Mouse (Mus musculus): ENCODE results near the gene Lrrc7. TPM values are rescaled to one million over a fixed set of nuclear protein-coding genes. Genes with fewer than 3 reads are reported as not detected.

Gene Lrrc7
- total and polyA plus RNA-seq, 3 experiments = 0.11 TPM; not detected in 2

GRCm38 (mm10) chr3:158284431-158284830, 277.6 kb downstream of the Lrrc7 start:
- ATAC-seq (ENCODE audit: extremely low read depth, insufficient number of reproducible peaks, low FRiP score, poor library complexity, severe bottlenecking) = no peak
- no peak for DNase-seq (ENCODE audit: low spot score)
- no peaks in the 10 kb centered on the region for H3K36me3 ChIP-seq (replicated peaks)
- no peak overlapping the region for H3K4me3 ChIP-seq (ENCODE audit: low read depth, low read length)
- no peaks in the 10 kb centered on the region for H3K4me1 ChIP-seq (ENCODE audit: insufficient read depth, low read depth, low read length)
- no peak for TF ChIP-seq GATA1 (IDR thresholded peaks at IDR 0.05; ENCODE audit: borderline replicate concordance, low read length)
- no peak for TF ChIP-seq CTCF (IDR thresholded peaks at IDR 0.05; ENCODE audit: low read depth, low read length)
- no peak for TF ChIP-seq GATA2 (IDR thresholded peaks at IDR 0.05; ENCODE audit: borderline replicate concordance, low read depth, low read length)
- no peak for TF ChIP-seq POLR2AphosphoS5 (IDR thresholded peaks at IDR 0.05; ENCODE audit: insufficient replicate concordance, low read depth, low read length)
- no peaks in the 10 kb centered on the region for H3K27me3 ChIP-seq (ENCODE audit: insufficient read depth, low read length)
- H3K9me3 ChIP-seq (replicated peaks) = no peaks in the 10 kb centered on the region

DNA sequence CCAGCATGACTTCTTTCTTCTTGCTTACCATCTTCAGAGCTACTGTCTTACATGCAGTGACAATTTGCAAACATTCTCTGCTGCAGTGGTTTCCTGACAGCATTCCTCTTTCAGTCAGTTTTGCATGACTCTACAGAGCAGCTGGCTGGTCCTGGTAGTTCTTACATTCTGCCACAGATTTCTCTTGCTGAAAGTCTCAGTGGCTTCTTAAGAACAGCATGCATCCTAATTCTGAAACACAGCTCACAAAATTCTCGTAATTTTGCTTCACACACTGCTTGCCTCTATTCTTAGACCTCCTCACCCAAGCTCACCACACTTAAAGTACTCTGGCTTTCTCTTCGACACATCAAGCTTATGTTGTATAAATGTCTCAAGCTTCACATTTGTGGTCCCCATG, 283.4 kb downstream of the Lrrc7 start:
- DNase-seq (ENCODE audit: low spot score) (no peak), ATAC-seq (ENCODE audit: extremely low read depth, insufficient number of reproducible peaks, low FRiP score, poor library complexity, severe bottlenecking) (no peak)
- Histone ChIP-seq H3K36me3 (replicated peaks) (no peaks in the 10 kb centered on the region), H3K4me3 (ENCODE audit: low read depth, low read length) (no peak overlapping the region), H3K9me3 (replicated peaks) (no peaks in the 10 kb centered on the region), H3K27me3 (ENCODE audit: insufficient read depth, low read length) (no peaks in the 10 kb centered on the region), H3K4me1 (ENCODE audit: insufficient read depth, low read depth, low read length) (no peaks in the 10 kb centered on the region)
- TF ChIP-seq TAL1 (conservative IDR thresholded peaks at IDR 0.05; ENCODE audit: low read depth, low read length) = no peak

DNA sequence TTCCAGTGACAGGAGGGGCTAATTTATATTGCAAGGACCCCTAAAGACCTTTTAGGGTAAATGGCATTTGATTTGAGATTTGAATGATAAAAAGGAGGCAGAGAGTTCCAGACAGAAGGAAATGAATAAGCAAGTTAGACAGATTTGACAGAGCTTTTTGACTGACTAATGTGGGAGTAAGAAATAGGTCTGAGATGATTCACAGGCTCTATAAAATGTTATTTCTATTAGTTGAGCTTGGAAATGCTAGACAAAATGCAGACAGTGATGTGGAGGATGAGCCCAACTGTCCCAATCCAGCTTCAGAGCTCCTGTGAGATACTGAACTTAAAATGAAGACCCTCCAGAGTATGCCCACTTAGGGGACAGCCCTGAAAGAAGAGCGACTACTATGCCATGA, 289.3 kb downstream of the Lrrc7 start:
- H3K27me3 ChIP-seq (ENCODE audit: insufficient read depth, low read length) = no peaks in the 10 kb centered on the region
- H3K4me3 ChIP-seq (ENCODE audit: low read depth, low read length) = no peak overlapping the region
- DNase-seq (ENCODE audit: low spot score) (no peak), ATAC-seq (ENCODE audit: extremely low read depth, insufficient number of reproducible peaks, low FRiP score, poor library complexity, severe bottlenecking) (no peak)
- no peaks in the 10 kb centered on the region for H3K36me3 ChIP-seq (replicated peaks)
- no peaks in the 10 kb centered on the region for H3K9me3 ChIP-seq (replicated peaks)
- no peak for TF ChIP-seq GATA2 (IDR thresholded peaks at IDR 0.05; ENCODE audit: borderline replicate concordance, low read depth, low read length)
- TF ChIP-seq GATA1 (IDR thresholded peaks at IDR 0.05; ENCODE audit: borderline replicate concordance, low read length) = no peak
- no peak for TF ChIP-seq TAL1 (conservative IDR thresholded peaks at IDR 0.05; ENCODE audit: low read depth, low read length)
- no peak for TF ChIP-seq CTCF (IDR thresholded peaks at IDR 0.05; ENCODE audit: low read depth, low read length)
- no peak for TF ChIP-seq POLR2AphosphoS5 (IDR thresholded peaks at IDR 0.05; ENCODE audit: insufficient replicate concordance, low read depth, low read length)
- H3K4me1 ChIP-seq (ENCODE audit: insufficient read depth, low read depth, low read length) = no peaks in the 10 kb centered on the region

DNA sequence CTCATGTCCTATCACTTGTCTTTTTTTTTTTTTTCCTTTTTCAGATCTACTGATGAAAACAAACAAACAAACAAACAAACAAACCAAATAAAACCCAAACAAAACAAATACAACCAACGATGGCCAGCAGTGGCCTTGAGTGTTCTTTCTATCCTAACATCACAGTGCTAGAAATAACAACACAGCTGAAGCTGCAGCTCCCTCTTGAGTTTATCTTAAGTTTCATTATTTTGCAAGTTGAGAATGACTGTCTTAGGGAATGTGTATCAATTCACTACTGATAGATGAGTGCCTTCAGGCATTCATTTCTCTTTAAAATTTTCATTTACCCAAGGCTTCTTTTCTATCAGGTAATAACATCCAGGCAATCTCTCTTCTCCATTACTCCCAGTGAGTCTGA, 291.1 kb downstream of the Lrrc7 start:
- no peaks in the 10 kb centered on the region for H3K36me3 ChIP-seq (replicated peaks)
- TF ChIP-seq GATA2 (IDR thresholded peaks at IDR 0.05; ENCODE audit: borderline replicate concordance, low read depth, low read length) (no peak), GATA1 (IDR thresholded peaks at IDR 0.05; ENCODE audit: borderline replicate concordance, low read length) (no peak), POLR2AphosphoS5 (IDR thresholded peaks at IDR 0.05; ENCODE audit: insufficient replicate concordance, low read depth, low read length) (no peak)
- DNase-seq (ENCODE audit: low spot score) (no peak), ATAC-seq (ENCODE audit: extremely low read depth, insufficient number of reproducible peaks, low FRiP score, poor library complexity, severe bottlenecking) (no peak)
- H3K4me3 ChIP-seq (ENCODE audit: low read depth, low read length) = no peak overlapping the region
- no peaks in the 10 kb centered on the region for H3K9me3 ChIP-seq (replicated peaks)
- no peaks in the 10 kb centered on the region for H3K27me3 ChIP-seq (ENCODE audit: insufficient read depth, low read length)
- no peaks in the 10 kb centered on the region for H3K4me1 ChIP-seq (ENCODE audit: insufficient read depth, low read depth, low read length)

- no peaks in the 10 kb centered on the region for H3K27me3 ChIP-seq (ENCODE audit: insufficient read depth, low read length)
- no peak for DNase-seq (ENCODE audit: low spot score)
- no peak for ATAC-seq (ENCODE audit: extremely low read depth, insufficient number of reproducible peaks, low FRiP score, poor library complexity, severe bottlenecking)
- no peaks in the 10 kb centered on the region for H3K36me3 ChIP-seq (replicated peaks)
- H3K4me1 ChIP-seq (ENCODE audit: insufficient read depth, low read depth, low read length) = no peaks in the 10 kb centered on the region
- TF ChIP-seq POLR2AphosphoS5 (IDR thresholded peaks at IDR 0.05; ENCODE audit: insufficient replicate concordance, low read depth, low read length) = no peak
- no peak for TF ChIP-seq GATA1 (IDR thresholded peaks at IDR 0.05; ENCODE audit: borderline replicate concordance, low read length)
- no peak for TF ChIP-seq CTCF (IDR thresholded peaks at IDR 0.05; ENCODE audit: low read depth, low read length)
- TF ChIP-seq TAL1 (conservative IDR thresholded peaks at IDR 0.05; ENCODE audit: low read depth, low read length) = no peak
- no peak for TF ChIP-seq GATA2 (IDR thresholded peaks at IDR 0.05; ENCODE audit: borderline replicate concordance, low read depth, low read length)
- H3K4me3 ChIP-seq (ENCODE audit: low read depth, low read length) = no peak overlapping the region
- H3K9me3 ChIP-seq (replicated peaks) = no peaks in the 10 kb centered on the region
These were observed 309.4 kb downstream of the Lrrc7 start for GRCm38 (mm10) chr3:158252576-158252975.

GRCm38 (mm10) chr3:158247672-158248071, 314.3 kb downstream of the Lrrc7 start:
- Histone ChIP-seq H3K9me3 (replicated peaks) (no peaks in the 10 kb centered on the region), H3K4me1 (ENCODE audit: insufficient read depth, low read depth, low read length) (no peaks in the 10 kb centered on the region), H3K36me3 (replicated peaks) (no peaks in the 10 kb centered on the region), H3K27me3 (ENCODE audit: insufficient read depth, low read length) (no peaks in the 10 kb centered on the region), H3K4me3 (ENCODE audit: low read depth, low read length) (no peak overlapping the region)
- TF ChIP-seq GATA1 (IDR thresholded peaks at IDR 0.05; ENCODE audit: borderline replicate concordance, low read length) (no peak), POLR2AphosphoS5 (IDR thresholded peaks at IDR 0.05; ENCODE audit: insufficient replicate concordance, low read depth, low read length) (no peak), TAL1 (conservative IDR thresholded peaks at IDR 0.05; ENCODE audit: low read depth, low read length) (no peak), GATA2 (IDR thresholded peaks at IDR 0.05; ENCODE audit: borderline replicate concordance, low read depth, low read length) (no peak), CTCF (IDR thresholded peaks at IDR 0.05; ENCODE audit: low read depth, low read length) (no peak)
- DNase-seq (ENCODE audit: low spot score) (no peak), ATAC-seq (ENCODE audit: extremely low read depth, insufficient number of reproducible peaks, low FRiP score, poor library complexity, severe bottlenecking) (no peak)

DNA sequence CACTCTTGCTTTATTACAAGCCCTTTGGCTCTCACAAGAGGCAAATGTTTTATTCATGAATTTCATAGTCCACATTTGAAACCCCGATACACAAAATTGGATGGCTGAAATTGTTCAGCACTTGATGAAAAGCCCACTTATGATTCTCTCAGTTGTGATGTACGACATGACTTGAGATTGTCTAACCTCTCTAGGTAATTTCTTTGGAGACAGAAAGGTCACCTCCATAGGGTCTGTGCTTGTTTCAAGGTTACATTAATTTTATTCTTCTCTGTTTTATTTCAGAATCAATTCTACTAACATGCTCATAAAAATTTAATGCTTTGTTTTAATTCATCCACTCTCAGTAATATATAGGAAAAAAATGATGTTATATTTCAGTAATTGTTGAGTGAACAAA, 351.4 kb downstream of the Lrrc7 start:
- H3K4me3 ChIP-seq (ENCODE audit: low read depth, low read length) = no peak overlapping the region
- H3K36me3 ChIP-seq (replicated peaks) = no peaks in the 10 kb centered on the region
- H3K4me1 ChIP-seq (ENCODE audit: insufficient read depth, low read depth, low read length) = no peaks in the 10 kb centered on the region
- no peaks in the 10 kb centered on the region for H3K27me3 ChIP-seq (ENCODE audit: insufficient read depth, low read length)
- no peak for TF ChIP-seq TAL1 (conservative IDR thresholded peaks at IDR 0.05; ENCODE audit: low read depth, low read length)
- TF ChIP-seq POLR2AphosphoS5 (IDR thresholded peaks at IDR 0.05; ENCODE audit: insufficient replicate concordance, low read depth, low read length) = no peak
- DNase-seq (ENCODE audit: low spot score) (no peak), ATAC-seq (ENCODE audit: extremely low read depth, insufficient number of reproducible peaks, low FRiP score, poor library complexity, severe bottlenecking) (no peak)
- H3K9me3 ChIP-seq (replicated peaks) = no peaks in the 10 kb centered on the region
